Mouse (Mus musculus) erythroblast, embryonic 14.5 days (primary cell): Measurements from ENCODE around the gene Gm13119.
"Not testable (repeated sequence)": the region's sequence is repeated elsewhere in the genome, so short reads cannot be mapped to it uniquely, and the experiment has no call there.

Experiments used
- GATA1 ChIP-seq: IDR thresholded peaks from 2 replicates; pipeline ENCODE4 v1.6.1; 2012; ENCODE audit warnings: low read length, inconsistent platforms, mixed read lengths
- TAL1 ChIP-seq: IDR thresholded peaks from 3 replicates; pipeline ENCODE4 v1.6.1; 2012; ENCODE audit warnings: low read length, inconsistent platforms, mixed read lengths

DNA sequence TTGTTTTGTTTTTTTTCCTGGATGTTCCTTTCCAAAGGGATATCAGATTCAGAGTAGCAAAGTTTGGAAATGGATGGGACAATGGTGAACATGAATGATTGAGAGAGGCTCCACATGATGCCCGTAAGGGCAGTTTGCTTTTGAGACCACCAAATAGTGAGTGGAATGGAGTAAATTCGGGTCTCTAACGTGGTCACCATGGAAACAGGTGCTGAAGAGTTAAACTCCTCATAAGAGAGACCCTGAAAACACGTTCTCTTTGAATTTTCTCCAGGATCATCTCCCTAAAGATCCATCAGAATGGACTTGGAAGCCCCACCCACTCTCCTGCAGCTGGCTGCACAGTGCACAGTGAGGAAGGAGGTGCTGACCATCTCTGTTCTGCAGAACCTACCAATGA, 27.8 kb upstream of the Gm13119 start, which contains the start of gene Gm13128:
- TF ChIP-seq GATA1, TAL1: not testable (repeated sequence)
